Mouse (Mus musculus): ENCODE data around the gene Pip5k1b.

- TF ChIP-seq ZC3H11A (IDR thresholded peaks at IDR 0.05; ENCODE audit: borderline replicate concordance, low read depth, low read length), result no peak
- no peak for TF ChIP-seq HCFC1 (IDR thresholded peaks at IDR 0.05; ENCODE audit: borderline replicate concordance, insufficient read depth, low read length)
- TF ChIP-seq MAFK (IDR thresholded peaks at IDR 0.05; ENCODE audit: insufficient read depth, low read depth, low read length), result no peak
- TF ChIP-seq CHD2 (IDR thresholded peaks at IDR 0.05; ENCODE audit: low read depth, low read length), result no peak
These were observed 243.6 kb downstream of the Pip5k1b start for GRCm38 (mm10) chr19:24312046-24312445.
